Comparison of ENCODE assay signal across 23 mouse cellular contexts in the genomic region with DNA sequence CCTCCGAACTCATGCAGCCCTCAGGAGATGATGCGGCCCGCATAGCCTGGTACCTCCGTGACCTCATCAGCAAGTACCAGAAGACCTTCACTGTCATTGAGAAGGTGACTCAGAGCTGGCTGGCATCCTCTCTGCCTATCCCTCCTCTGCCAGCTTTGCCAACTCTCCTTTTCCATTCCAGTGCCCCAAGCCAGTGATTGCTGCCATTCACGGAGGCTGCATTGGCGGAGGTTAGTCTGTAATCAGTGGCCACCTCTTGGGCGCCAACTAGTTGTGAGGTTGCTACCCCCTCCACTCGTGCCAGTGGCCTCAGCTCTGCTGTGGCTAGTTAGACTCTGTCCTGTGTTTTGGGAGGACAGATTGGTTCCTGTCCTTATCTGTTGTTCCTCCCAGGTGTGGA. TPM values are rescaled to one million over a fixed set of nuclear protein-coding genes. Genes with fewer than 3 reads are reported as not detected.
DNase-seq lines count a peak whose midpoint lies in the region; ATAC-seq lines count a peak whose summit lies in the region.
"Had no signal": no experiment of that assay in that cellular context is flagged by ENCODE, and none has a peak within 500 bp of the region (broad histone marks: within the 10 kb centered on the region; RNA-seq: fewer than 3 reads in every experiment).

No protein-coding gene starts in this region.

- intact Hi-C loops in left cerebral cortex, postnatal 14 days (cut with DNase I), result loop anchor here (5.0 kb wide), 1 partner anchor 37 kb away; no protein-coding TSS in a partner anchor

- ATAC-seq in intestine, embryonic 15.5 days, result no peak
- no peak for ATAC-seq in intestine, embryonic 16.5 days
- ATAC-seq in erythroblast, adult 5-6 weeks (replicated peaks; ENCODE audit: low FRiP score, poor library complexity, severe bottlenecking), result no peak
- ATAC-seq: forebrain, postnatal 0 days; hindbrain, postnatal 0 days; midbrain, embryonic 13.5 days had no signal

- H3K4me2 ChIP-seq in intestine, embryonic 15.5 days (replicated peaks), result no peak overlapping the region
- no peak overlapping the region for H3K4me2 ChIP-seq in intestine, embryonic 16.5 days (ENCODE audit: low read depth, low read length)
- H3K4me2 ChIP-seq: liver, embryonic 15.5 days; lung, embryonic 15.5 days; midbrain, embryonic 13.5 days had no signal

- peaks cover 17% of the 10 kb centered on the region for H3K36me3 ChIP-seq in intestine, embryonic 15.5 days
- H3K36me3 ChIP-seq in intestine, embryonic 16.5 days (ENCODE audit: control insufficient read depth, insufficient read depth, low read length), result peaks cover 12% of the 10 kb centered on the region

- DNase-seq in adrenal gland, adult 2 months, result peak; percentile 90
- no peak for DNase-seq in adrenal gland, adult 18-20 months (ENCODE audit: low spot score in 2 of 2)
- DNase-seq in adrenal gland, adult 8-10 months, result peak; percentile 81
- DNase-seq in left cerebral cortex, postnatal 14 days (ENCODE audit: low spot score in 2 of 2), result no peak
- DNase-seq: cerebellum, adult 11 months; cerebellum, adult 9-11 months; forebrain, postnatal 0 days; kidney, adult 18-20 months; lung, postnatal 36 days; right cerebral cortex, postnatal 14 days had no signal

- no peaks in the 10 kb centered on the region for H3K9me3 ChIP-seq in intestine, embryonic 15.5 days
- H3K9me3 ChIP-seq in intestine, embryonic 16.5 days (ENCODE audit: control insufficient read depth, low read length), result no peaks in the 10 kb centered on the region
- H3K9me3 ChIP-seq: liver, embryonic 15.5 days; lung, embryonic 15.5 days; megakaryocyte, embryonic 14.5 days; midbrain, embryonic 13.5 days had no signal

- 0 out of 2 replicates have a peak overlapping the region, but pooled peaks have one; percentile 86 for H3K27ac ChIP-seq in intestine, embryonic 15.5 days
- no peak overlapping the region for H3K27ac ChIP-seq in intestine, embryonic 16.5 days (ENCODE audit: low read length)
- peak overlapping the region; percentile 77 for H3K27ac ChIP-seq in brown adipose tissue, adult 24 weeks (replicated peaks; ENCODE audit: low read depth, low read length)
- H3K27ac ChIP-seq: embryonic facial prominence, embryonic 10.5 days; forebrain, embryonic 10.5 days; hindbrain, postnatal 0 days; liver, embryonic 15.5 days; lung, embryonic 15.5 days; midbrain, embryonic 13.5 days had no signal

- H3K9ac ChIP-seq in intestine, embryonic 15.5 days, result no peak overlapping the region
- no peak overlapping the region for H3K9ac ChIP-seq in intestine, embryonic 16.5 days (ENCODE audit: low read depth, low read length)
- H3K9ac ChIP-seq: forebrain, postnatal 0 days; liver, embryonic 15.5 days; lung, embryonic 15.5 days; midbrain, embryonic 13.5 days had no signal

- H3K4me1 ChIP-seq in intestine, embryonic 15.5 days (replicated peaks), result peaks cover 18% of the 10 kb centered on the region
- peaks cover 27% of the 10 kb centered on the region for H3K4me1 ChIP-seq in intestine, embryonic 16.5 days (ENCODE audit: control insufficient read depth, insufficient read depth, low read length)
- peaks cover 3% of the 10 kb centered on the region for H3K4me1 ChIP-seq in brown adipose tissue, adult 24 weeks (ENCODE audit: control insufficient read depth, insufficient read depth, insufficient read length, low read length)

- no peak overlapping the region for H3K4me3 ChIP-seq in intestine, embryonic 15.5 days (replicated peaks)
- H3K4me3 ChIP-seq in intestine, embryonic 16.5 days (ENCODE audit: low read length), result no peak overlapping the region
- no peak overlapping the region for H3K4me3 ChIP-seq in brown adipose tissue, adult 24 weeks (ENCODE audit: insufficient read depth, low read depth, low read length)
- H3K4me3 ChIP-seq: embryonic facial prominence, embryonic 10.5 days; forebrain, embryonic 10.5 days; liver, embryonic 15.5 days; lung, embryonic 15.5 days; megakaryocyte, embryonic 14.5 days; midbrain, embryonic 13.5 days had no signal

- H3K27me3 ChIP-seq in intestine, embryonic 15.5 days (replicated peaks), result no peaks in the 10 kb centered on the region
- no peaks in the 10 kb centered on the region for H3K27me3 ChIP-seq in intestine, embryonic 16.5 days (replicated peaks; ENCODE audit: control insufficient read depth, insufficient read depth, low read length)
- H3K27me3 ChIP-seq: liver, embryonic 15.5 days; lung, embryonic 15.5 days; megakaryocyte, embryonic 14.5 days; midbrain, embryonic 13.5 days had no signal

- WGBS in intestine, embryonic 15.5 days, result 96% methylated on average over 8 of the region's 8 CpGs
- WGBS in intestine, embryonic 16.5 days, result 93% methylated on average over 8 of the region's 8 CpGs

RNA-seq across cellular contexts. Expression of gene Lgals4, which starts 3.8 kb away (rescaled TPM):
- total RNA-seq in adrenal gland, adult 2 months (2021), result 1 to 10 TPM; 7.4 to 9.4 TPM
- polyA plus RNA-seq in adrenal gland, adult 2 months (2012; rRNA removed), result 20.5 and 22.4 TPM in 2 replicates
- 10 to 100 TPM; 10.3 to 14.0 TPM for total RNA-seq in adrenal gland, adult 18-20 months (2021)
- polyA plus RNA-seq in intestine, embryonic 15.5 days (2015; fragmentation: Nextera tagmentation; extraction: Ambion mirVana), result 1,462 and 1,582 TPM in 2 replicates
- 2,407 and 2,590 TPM in 2 replicates for polyA plus RNA-seq in intestine, embryonic 16.5 days (2015; fragmentation: Nextera tagmentation; extraction: Ambion mirVana)
- 10 to 100 TPM in 2 of 4 experiments, 1 to 10 TPM in 2; 6.6 to 34.6 (median 18.8) TPM for total RNA-seq in adrenal gland, adult 8-10 months (2022)
- polyA plus RNA-seq in brown adipose tissue, adult 24 weeks (2012; ENCODE audit: insufficient read depth, insufficient read length, missing spikeins), result 12.0 and 14.6 TPM in 2 replicates
- total RNA-seq in left cerebral cortex, postnatal 14 days (2021), result 1 to 10 TPM; 2.6 TPM
- 1.7 TPM in 1 of 2 replicates, not detected in the other for total RNA-seq in erythroblast, adult 5-6 weeks (2015; ENCODE audit: low replicate concordance)
- 2.4 TPM in 1 of 2 replicates, not detected in the other for total RNA-seq in erythroblast, adult 5-6 weeks (2017; ENCODE audit: low replicate concordance)

RNA-seq across cellular contexts. Expression of gene Ech1, which starts 4.8 kb away (rescaled TPM):
- 100 to 1,000 TPM; 520 to 711 TPM for total RNA-seq in adrenal gland, adult 2 months (2021)
- polyA plus RNA-seq in adrenal gland, adult 2 months (2012; rRNA removed), result 486 and 560 TPM in 2 replicates
- total RNA-seq in adrenal gland, adult 18-20 months (2021), result 100 to 1,000 TPM; 474 to 780 TPM
- 234 and 260 TPM in 2 replicates for polyA plus RNA-seq in intestine, embryonic 15.5 days (2015; fragmentation: Nextera tagmentation; extraction: Ambion mirVana)
- 347 and 378 TPM in 2 replicates for polyA plus RNA-seq in intestine, embryonic 16.5 days (2015; fragmentation: Nextera tagmentation; extraction: Ambion mirVana)
- 100 to 1,000 TPM; 402 to 476 (median 431) TPM for total RNA-seq in adrenal gland, adult 8-10 months (2022)
- 3,379 and 3,601 TPM in 2 replicates for polyA plus RNA-seq in brown adipose tissue, adult 24 weeks (2012; ENCODE audit: insufficient read depth, insufficient read length, missing spikeins)
- total RNA-seq in left cerebral cortex, postnatal 14 days (2021), result 10 to 100 TPM; 43.6 to 44.2 TPM
- total RNA-seq in erythroblast, adult 5-6 weeks (2015; ENCODE audit: low replicate concordance), result 36.6 and 59.0 TPM in 2 replicates
- total RNA-seq in erythroblast, adult 5-6 weeks (2017; ENCODE audit: low replicate concordance), result 23.2 and 31.8 TPM in 2 replicates

RNA-seq across cellular contexts. Expression of gene Hnrnpl, which starts 21.5 kb away (rescaled TPM):
- 100 to 1,000 TPM; 382 to 408 TPM for total RNA-seq in adrenal gland, adult 2 months (2021)
- 119 and 120 TPM in 2 replicates for polyA plus RNA-seq in adrenal gland, adult 2 months (2012; rRNA removed)
- 100 to 1,000 TPM; 327 to 346 TPM for total RNA-seq in adrenal gland, adult 18-20 months (2021)
- 210 and 237 TPM in 2 replicates for polyA plus RNA-seq in intestine, embryonic 15.5 days (2015; fragmentation: Nextera tagmentation; extraction: Ambion mirVana)
- polyA plus RNA-seq in intestine, embryonic 16.5 days (2015; fragmentation: Nextera tagmentation; extraction: Ambion mirVana), result 142 and 146 TPM in 2 replicates
- 100 to 1,000 TPM; 331 to 473 (median 439) TPM for total RNA-seq in adrenal gland, adult 8-10 months (2022)
- polyA plus RNA-seq in brown adipose tissue, adult 24 weeks (2012; ENCODE audit: insufficient read depth, insufficient read length, missing spikeins), result 122 and 131 TPM in 2 replicates
- total RNA-seq in left cerebral cortex, postnatal 14 days (2021), result 100 to 1,000 TPM; 401 to 422 TPM
- total RNA-seq in erythroblast, adult 5-6 weeks (2015; ENCODE audit: low replicate concordance), result 98.6 and 172 TPM in 2 replicates
- total RNA-seq in erythroblast, adult 5-6 weeks (2017; ENCODE audit: low replicate concordance), result 98.1 and 140 TPM in 2 replicates

RNA-seq across cellular contexts. Expression of gene Lgals7, which starts 33.8 kb away (rescaled TPM):
- under 1 TPM; 0.69 to 0.81 TPM for total RNA-seq in adrenal gland, adult 2 months (2021)
- 0.97 and 2.8 TPM in 2 replicates for polyA plus RNA-seq in adrenal gland, adult 2 months (2012; rRNA removed)
- total RNA-seq in adrenal gland, adult 18-20 months (2021), result under 1 TPM in 1 of 2 experiments, not detected in 1; 0.54 TPM
- 0.98 and 1.4 TPM in 2 replicates for polyA plus RNA-seq in intestine, embryonic 15.5 days (2015; fragmentation: Nextera tagmentation; extraction: Ambion mirVana)
- polyA plus RNA-seq in intestine, embryonic 16.5 days (2015; fragmentation: Nextera tagmentation; extraction: Ambion mirVana), result 0.56 and 0.97 TPM in 2 replicates
- 1 to 10 TPM in 1 of 4 experiments, not detected in 3; 1.2 TPM for total RNA-seq in adrenal gland, adult 8-10 months (2022)
- polyA plus RNA-seq in brown adipose tissue, adult 24 weeks (2012; ENCODE audit: insufficient read depth, insufficient read length, missing spikeins), result 2.3 TPM in 1 of 2 replicates, not detected in the other
- total RNA-seq in left cerebral cortex, postnatal 14 days (2021), result under 1 TPM in 1 of 2 experiments, not detected in 1; 0.47 TPM
- total RNA-seq in erythroblast, adult 5-6 weeks (2015; ENCODE audit: low replicate concordance), result not detected in 2 replicates
- not detected in 2 replicates for total RNA-seq in erythroblast, adult 5-6 weeks (2017; ENCODE audit: low replicate concordance)
- total RNA-seq: left cerebral cortex, postnatal 36 days; monocyte, adult 5-6 weeks had no signal

RNA-seq across cellular contexts. Expression of gene Rinl, which starts 41.1 kb away (rescaled TPM):
- 1 to 10 TPM; 2.9 to 3.7 TPM for total RNA-seq in adrenal gland, adult 2 months (2021)
- polyA plus RNA-seq in adrenal gland, adult 2 months (2012; rRNA removed), result 3.0 and 4.1 TPM in 2 replicates
- 1 to 10 TPM; 2.6 to 3.2 TPM for total RNA-seq in adrenal gland, adult 18-20 months (2021)
- polyA plus RNA-seq in intestine, embryonic 15.5 days (2015; fragmentation: Nextera tagmentation; extraction: Ambion mirVana), result 4.5 and 5.6 TPM in 2 replicates
- 5.2 and 5.9 TPM in 2 replicates for polyA plus RNA-seq in intestine, embryonic 16.5 days (2015; fragmentation: Nextera tagmentation; extraction: Ambion mirVana)
- 1 to 10 TPM; 1.9 to 4.4 (median 2.8) TPM for total RNA-seq in adrenal gland, adult 8-10 months (2022)
- polyA plus RNA-seq in brown adipose tissue, adult 24 weeks (2012; ENCODE audit: insufficient read depth, insufficient read length, missing spikeins), result 2.5 and 4.6 TPM in 2 replicates
- total RNA-seq in left cerebral cortex, postnatal 14 days (2021), result 1 to 10 TPM; 1.6 to 2.5 TPM
- 21.1 and 25.0 TPM in 2 replicates for total RNA-seq in erythroblast, adult 5-6 weeks (2015; ENCODE audit: low replicate concordance)
- 9.9 and 13.4 TPM in 2 replicates for total RNA-seq in erythroblast, adult 5-6 weeks (2017; ENCODE audit: low replicate concordance)

Comparison
In these comparisons a context has a peak if more than half of its experiments do, and no peak if none do; other contexts are left out.
1. DNase-seq: peak in adrenal gland, adult 2 months (single experiment) and adrenal gland, adult 8-10 months (single experiment); none in adrenal gland, adult 18-20 months (0 of 2) and left cerebral cortex, postnatal 14 days (0 of 2).
2. RNA of gene Ech1, which starts 4.8 kb away (total RNA-seq): 474 to 780 TPM in adrenal gland, adult 18-20 months, 520 to 711 TPM in adrenal gland, adult 2 months and 402 to 476 TPM in adrenal gland, adult 8-10 months; 23.2 to 59.0 TPM in erythroblast, adult 5-6 weeks and 43.6 to 44.2 TPM in left cerebral cortex, postnatal 14 days; every median in the first group is over 4 times any median in the second.